19 mouse cellular contexts compared by ENCODE assay signal in the genomic region with DNA sequence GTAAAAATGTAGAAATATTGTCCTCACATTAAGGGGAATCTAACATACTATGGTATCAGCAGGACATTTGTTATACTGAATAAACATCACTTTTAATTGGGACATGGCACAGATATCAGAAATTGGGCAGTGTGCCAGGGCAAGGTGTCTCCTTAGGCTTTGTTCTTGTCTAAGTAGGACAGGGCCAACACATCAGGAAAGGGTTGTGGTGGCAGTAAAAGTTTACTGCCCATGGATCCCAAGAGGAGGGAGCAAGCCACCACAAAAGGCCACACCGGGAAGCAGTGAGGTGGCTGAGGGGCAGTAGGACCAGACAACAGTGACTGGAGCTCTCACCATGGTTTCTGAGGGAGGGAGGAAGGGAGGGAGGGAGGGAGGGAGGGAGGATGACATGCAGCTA.
A peak's percentile ranks its signal among the peaks of the same experiment; 100 is the strongest.
DNase-seq lines count a peak whose midpoint lies in the region; ATAC-seq and TF ChIP-seq lines count a peak whose summit lies in the region.
"Had no signal": no experiment of that assay in that cellular context is flagged by ENCODE, and none has a peak within 500 bp of the region (broad histone marks: within the 10 kb centered on the region; RNA-seq: fewer than 3 reads in every experiment).

No protein-coding gene starts in this region.

- TF ChIP-seq CTCF in heart, adult 2 months (IDR thresholded peaks at IDR 0.05) = no peak
- TF ChIP-seq CTCF in heart, postnatal 0 days (IDR thresholded peaks at IDR 0.05; ENCODE audit: low read depth) = no peak
- no peak for TF ChIP-seq CTCF in intestine, postnatal 0 days (IDR thresholded peaks at IDR 0.05; ENCODE audit: low read depth)

- intact Hi-C loops in heart, adult 2 months (cut with DNase I) = no loop called here

- no peaks in the 10 kb centered on the region for H3K9me3 ChIP-seq in heart, embryonic 10.5 days
- peaks cover 3% of the 10 kb centered on the region; the same call in 1 of the 2 replicates for H3K9me3 ChIP-seq in heart, embryonic 16.5 days (replicated peaks; ENCODE audit: control insufficient read depth, low read length)
- H3K9me3 ChIP-seq in heart, postnatal 0 days (replicated peaks; ENCODE audit: control insufficient read depth, low read length) = no peaks in the 10 kb centered on the region
- no peaks in the 10 kb centered on the region for H3K9me3 ChIP-seq in intestine, postnatal 0 days (ENCODE audit: control insufficient read depth)

- ATAC-seq in heart, embryonic 16.5 days (replicated peaks; ENCODE audit: extremely low read depth, insufficient read depth, low FRiP score) = no peak
- ATAC-seq in heart, postnatal 0 days (ENCODE audit: insufficient read depth, low read depth) = 0 out of 2 replicates have a peak, but pooled peaks have one; percentile 6
- ATAC-seq in intestine, postnatal 0 days = peak; percentile 49; the same call in 1 of the 2 replicates
- ATAC-seq: forebrain, embryonic 14.5 days; hindbrain, postnatal 0 days; lung, postnatal 0 days; Patski had no signal

- H3K4me1 ChIP-seq in heart, embryonic 10.5 days = peaks cover 18% of the 10 kb centered on the region
- no peaks in the 10 kb centered on the region for H3K4me1 ChIP-seq in heart, adult 2 months (ENCODE audit: control insufficient read depth, insufficient read depth, low read length)
- H3K4me1 ChIP-seq in heart, embryonic 16.5 days (ENCODE audit: control insufficient read depth, insufficient read depth, low read length) = peaks cover 11% of the 10 kb centered on the region
- H3K4me1 ChIP-seq in heart, postnatal 0 days (ENCODE audit: control insufficient read depth, insufficient read depth) = peaks cover 17% of the 10 kb centered on the region
- H3K4me1 ChIP-seq in intestine, postnatal 0 days (replicated peaks; ENCODE audit: control insufficient read depth, insufficient read depth, low read length) = no peaks in the 10 kb centered on the region

- peak; percentile 74 for DNase-seq in heart, embryonic 10.5 days (ENCODE audit: low spot score)
- no peak for DNase-seq in heart, adult 2 months
- DNase-seq in heart, adult 11 months = no peak
- DNase-seq in heart, postnatal 0 days (ENCODE audit: low spot score) = no peak
- DNase-seq in right cerebral cortex, postnatal 25 days = no peak
- no peak for DNase-seq in B cell, adult 2 months
- DNase-seq: gastrocnemius, adult 2 months; kidney, adult 2 months had no signal

- no peak overlapping the region for H3K9ac ChIP-seq in heart, adult 2 months (ENCODE audit: low read depth, low read length)
- H3K9ac ChIP-seq in heart, embryonic 16.5 days (ENCODE audit: low read length) = no peak overlapping the region
- H3K9ac ChIP-seq in heart, postnatal 0 days (replicated peaks; ENCODE audit: low read depth, low read length) = no peak overlapping the region
- no peak overlapping the region for H3K9ac ChIP-seq in intestine, postnatal 0 days (ENCODE audit: low read depth, low read length)

- H3K27ac ChIP-seq in heart, embryonic 10.5 days = peak overlapping the region; percentile 88
- H3K27ac ChIP-seq in heart, adult 2 months = no peak overlapping the region
- peak overlapping the region; percentile 89 for H3K27ac ChIP-seq in heart, embryonic 16.5 days (ENCODE audit: low read length)
- peak overlapping the region; percentile 83 for H3K27ac ChIP-seq in heart, postnatal 0 days (ENCODE audit: low read depth)
- no peak overlapping the region for H3K27ac ChIP-seq in intestine, postnatal 0 days (ENCODE audit: low read depth, low read length)
- H3K27ac ChIP-seq: gastrocnemius, adult 2 months; hindbrain, postnatal 0 days; kidney, postnatal 0 days; left cerebral cortex, adult 2 months; macrophage had no signal

- H3K4me2 ChIP-seq in heart, embryonic 16.5 days (ENCODE audit: low read depth, low read length) = no peak overlapping the region
- no peak overlapping the region for H3K4me2 ChIP-seq in heart, postnatal 0 days (ENCODE audit: low read depth, low read length)
- no peak overlapping the region for H3K4me2 ChIP-seq in intestine, postnatal 0 days (replicated peaks; ENCODE audit: low read depth)

- TF ChIP-seq POLR2A in heart, adult 2 months (IDR thresholded peaks at IDR 0.05; ENCODE audit: insufficient read depth, low read depth, low read length) = no peak

- H3K27me3 ChIP-seq in heart, embryonic 10.5 days (ENCODE audit: insufficient read depth, poor library complexity, severe bottlenecking) = no peaks in the 10 kb centered on the region
- no peaks in the 10 kb centered on the region for H3K27me3 ChIP-seq in heart, adult 2 months (ENCODE audit: control insufficient read depth, insufficient read depth, low read length)
- no peaks in the 10 kb centered on the region for H3K27me3 ChIP-seq in heart, embryonic 16.5 days (ENCODE audit: control insufficient read depth, insufficient read depth, low read length)
- H3K27me3 ChIP-seq in heart, postnatal 0 days (ENCODE audit: control insufficient read depth, insufficient read depth, low read length) = no peaks in the 10 kb centered on the region
- no peaks in the 10 kb centered on the region for H3K27me3 ChIP-seq in intestine, postnatal 0 days (replicated peaks; ENCODE audit: control insufficient read depth, insufficient read depth, low read length)
- H3K27me3 ChIP-seq: CH12.LX, Patski had no signal

- H3K36me3 ChIP-seq in heart, embryonic 10.5 days = no peaks in the 10 kb centered on the region
- H3K36me3 ChIP-seq in heart, adult 2 months (ENCODE audit: control insufficient read depth, insufficient read depth, low read length) = no peaks in the 10 kb centered on the region
- H3K36me3 ChIP-seq in heart, embryonic 16.5 days (ENCODE audit: control insufficient read depth, insufficient read depth) = no peaks in the 10 kb centered on the region
- no peaks in the 10 kb centered on the region for H3K36me3 ChIP-seq in heart, postnatal 0 days (replicated peaks; ENCODE audit: control insufficient read depth, insufficient read depth, low read length)
- no peaks in the 10 kb centered on the region for H3K36me3 ChIP-seq in intestine, postnatal 0 days (ENCODE audit: control insufficient read depth, insufficient read depth)
- H3K36me3 ChIP-seq: G1E had no signal

- no peak overlapping the region for H3K4me3 ChIP-seq in heart, embryonic 10.5 days
- no peak overlapping the region for H3K4me3 ChIP-seq in heart, adult 2 months
- H3K4me3 ChIP-seq in heart, embryonic 16.5 days (ENCODE audit: low read length) = no peak overlapping the region
- H3K4me3 ChIP-seq in heart, postnatal 0 days (ENCODE audit: low read depth, low read length) = no peak overlapping the region
- H3K4me3 ChIP-seq in intestine, postnatal 0 days (ENCODE audit: low read depth, low read length) = no peak overlapping the region
- H3K4me3 ChIP-seq: gastrocnemius, adult 2 months; left cerebral cortex, adult 2 months had no signal

- 40% methylated on average over 1 of the region's 1 CpGs for WGBS in heart, embryonic 10.5 days
- 42% methylated on average over 1 of the region's 1 CpGs for WGBS in heart, adult 2 months
- WGBS in heart, embryonic 16.5 days = 33% methylated on average over 1 of the region's 1 CpGs
- 32% methylated on average over 1 of the region's 1 CpGs for WGBS in heart, postnatal 0 days
- WGBS in intestine, postnatal 0 days = 27% methylated on average over 1 of the region's 1 CpGs

- TF ChIP-seq EP300 in heart, adult 2 months (IDR thresholded peaks at IDR 0.05; ENCODE audit: insufficient read depth, low read depth, low read length) = no peak
- no peak for TF ChIP-seq EP300 in heart, postnatal 0 days (IDR thresholded peaks at IDR 0.05; ENCODE audit: low read depth)

- H3K79me2 ChIP-seq in heart, adult 2 months (replicated peaks; ENCODE audit: control insufficient read depth, insufficient read depth, low read length) = no peaks in the 10 kb centered on the region

Comparison
In these comparisons a context has a peak if more than half of its experiments do, and no peak if none do; other contexts are left out.
1. H3K27ac ChIP-seq: peak in heart, embryonic 10.5 days (single experiment), heart, embryonic 16.5 days (single experiment) and heart, postnatal 0 days (single experiment); none in heart, adult 2 months (single experiment) and intestine, postnatal 0 days (single experiment).